Mouse (Mus musculus): ENCODE results near the gene Lancl3.

Lancl3 gene

GRCm38 (mm10) chrX:9199761-9200371 is at the start of gene Lancl3:
TSS of gene Lancl3 (plus strand) at chrX:9199902.
- DNase-seq = peak; percentile 40 to 77

GRCm38 (mm10) chrX:9179011-9179410 is 20.7 kb upstream of the Lancl3 start:
- no peak for DNase-seq

GRCm38 (mm10) chrX:9181570-9181969 is 18.1 kb upstream of the Lancl3 start:
- no peak for DNase-seq

GRCm38 (mm10) chrX:9200380-9200917 is 747 bp downstream of the Lancl3 start:
- peak; percentile 45 to 59 for DNase-seq

GRCm38 (mm10) chrX:9201954-9202353 is 2.3 kb downstream of the Lancl3 start:
- DNase-seq = no peak

GRCm38 (mm10) chrX:9202781-9203405 is 3.2 kb downstream of the Lancl3 start:
- peak; percentile 5 to 59 for DNase-seq

GRCm38 (mm10) chrX:9205121-9205520 is 5.4 kb downstream of the Lancl3 start:
- DNase-seq = no peak

GRCm38 (mm10) chrX:9216244-9216643 is 16.5 kb downstream of the Lancl3 start:
- peak in 1 of 2 experiments; percentile 32 for DNase-seq

- DNase-seq = no peak
Measured at GRCm38 (mm10) chrX:9219570-9219969, 19.9 kb downstream of the Lancl3 start.

GRCm38 (mm10) chrX:9221206-9221605 is 21.5 kb downstream of the Lancl3 start:
- DNase-seq = peak; percentile 53 to 71

GRCm38 (mm10) chrX:9221736-9222135 is 22.0 kb downstream of the Lancl3 start:
- no peak for DNase-seq

GRCm38 (mm10) chrX:9222412-9223221 is 22.9 kb downstream of the Lancl3 start:
- no peak for DNase-seq

GRCm38 (mm10) chrX:9227105-9227504 is 27.4 kb downstream of the Lancl3 start:
- DNase-seq = no peak

- DNase-seq = no peak
Measured at GRCm38 (mm10) chrX:9240737-9241591, 41.3 kb downstream of the Lancl3 start.

GRCm38 (mm10) chrX:9243381-9243864 is 43.7 kb downstream of the Lancl3 start:
- peak; percentile 28 to 38 for DNase-seq

GRCm38 (mm10) chrX:9244603-9245336 is 45.1 kb downstream of the Lancl3 start:
- DNase-seq = no peak

- no peak for DNase-seq
Measured at GRCm38 (mm10) chrX:9248911-9249310, 49.2 kb downstream of the Lancl3 start.

- DNase-seq = no peak
Measured at GRCm38 (mm10) chrX:9253990-9254389, 54.3 kb downstream of the Lancl3 start.

- DNase-seq = no peak
Measured at GRCm38 (mm10) chrX:9254901-9255300, 55.2 kb downstream of the Lancl3 start.

- DNase-seq = no peak
Measured at GRCm38 (mm10) chrX:9256766-9257165, 57.1 kb downstream of the Lancl3 start, which contains the start of gene Gm14862. TSS of gene Gm14862 (minus strand) at chrX:9256899.

GRCm38 (mm10) chrX:9257831-9258230 is 58.1 kb downstream of the Lancl3 start:
- DNase-seq = no peak
